Comparison of ENCODE assay signal across 8 mouse cellular contexts in the genomic region with DNA sequence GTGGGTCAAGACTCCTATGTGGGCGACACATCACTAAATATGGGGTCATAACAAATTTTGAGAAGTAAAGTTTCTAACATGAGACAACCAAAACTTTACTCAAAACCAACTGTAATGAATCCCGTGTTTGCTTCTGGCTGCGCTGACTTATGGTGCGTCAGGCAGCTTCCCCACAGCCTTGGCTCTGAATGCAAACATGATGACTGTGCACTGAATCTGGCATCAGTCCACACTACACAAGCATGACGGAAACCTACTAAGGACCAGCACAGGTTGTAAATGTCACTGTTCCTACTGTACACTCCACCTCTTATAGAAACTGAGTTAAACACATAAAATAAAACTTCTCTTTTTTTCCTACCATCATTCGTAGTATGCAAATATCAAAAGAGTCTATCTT. TPM values are rescaled to one million over a fixed set of nuclear protein-coding genes. Genes with fewer than 3 reads are reported as not detected.
DNase-seq lines count a peak whose midpoint lies in the region; ATAC-seq lines count a peak whose summit lies in the region.

No protein-coding gene starts in this region.

- intact Hi-C loops in left cerebral cortex, postnatal 25 days (cut with DNase I) = no loop called here

- no peak for ATAC-seq in cerebellum, adult (ENCODE audit: insufficient number of reproducible peaks, low FRiP score, low TSS enrichment)

- DNase-seq in cerebellum, adult 11 months = peak; percentile 27
- peak; percentile 21 to 57 for DNase-seq in left cerebral cortex, postnatal 25 days (ENCODE audit: low spot score in 2 of 2)
- no peak for DNase-seq in left cerebral cortex, adult 8-10 months (ENCODE audit: low spot score in 2 of 2)
- DNase-seq in cerebellum, adult 9-10 months = peak; percentile 72
- peak; percentile 38 for DNase-seq in layer of hippocampus, adult 9-11 months
- no peak for DNase-seq in T-cell, adult 2 months (ENCODE audit: low spot score)
- no peak for DNase-seq in embryo, embryonic 9.5 days (ENCODE audit: extremely low spot score)

RNA-seq across cellular contexts. Expression of a gene that starts 45.3 kb away (rescaled TPM):
- total RNA-seq in left cerebral cortex, postnatal 25 days (2021) = 100 to 1,000 TPM; 123 to 137 TPM
- total RNA-seq in left cerebral cortex, adult 8-10 months (2022) = 100 to 1,000 TPM; 116 to 145 (median 129) TPM

Comparison
In these comparisons a context has a peak if more than half of its experiments do, and no peak if none do; other contexts are left out.
1. DNase-seq: peak in cerebellum, adult 11 months (single experiment), left cerebral cortex, postnatal 25 days (2 of 2), cerebellum, adult 9-10 months (single experiment) and layer of hippocampus, adult 9-11 months (single experiment); none in left cerebral cortex, adult 8-10 months (0 of 2), T-cell, adult 2 months (single experiment) and embryo, embryonic 9.5 days (single experiment).